Mouse (Mus musculus) liver, embryonic 12.5 days (tissue): ENCODE measurements around the gene Gprc5b. TPM values are rescaled to one million over a fixed set of nuclear protein-coding genes. Genes with fewer than 3 reads are reported as not detected.

Experiments used
- ATAC-seq: fragments of 200-750 bp; cut with Nextera tagmentation; 2 replicates; pipeline ENCODE4 v1.8.0; 2017; ENCODE audit warnings: moderate number of reproducible peaks, mild to moderate bottlenecking, moderate library complexity
- H3K27ac ChIP-seq: fragments of 300-500 bp; sonication (generic); 2 replicates; pipeline ENCODE4 v1.5.1; 2016; ENCODE audit warnings: mild to moderate bottlenecking
- H3K27me3 ChIP-seq: fragments of 300-500 bp; sonication (generic); replicated peaks from 2 replicates; pipeline ENCODE4 v1.6.1; 2016; ENCODE audit warnings: mild to moderate bottlenecking, moderate library complexity
- H3K36me3 ChIP-seq: fragments of 300-500 bp; sonication (generic); 2 replicates; pipeline ENCODE4 v1.6.1; 2016; ENCODE audit warnings: mild to moderate bottlenecking, moderate library complexity
- H3K4me1 ChIP-seq: fragments of 300-500 bp; sonication (generic); 2 replicates; pipeline ENCODE4 v1.6.1; 2016
- H3K4me2 ChIP-seq: fragments of 300-500 bp; sonication (generic); 2 replicates; pipeline ENCODE4 v1.6.1; 2016; ENCODE audit warnings: mild to moderate bottlenecking, moderate library complexity
- H3K4me3 ChIP-seq: fragments of 300-500 bp; sonication (generic); 2 replicates; pipeline ENCODE4 v1.5.1; 2016; ENCODE audit warnings: mild to moderate bottlenecking, moderate library complexity
- H3K9ac ChIP-seq: fragments of 300-500 bp; sonication (generic); 2 replicates; pipeline ENCODE4 v1.6.1; 2016; ENCODE audit warnings: mild to moderate bottlenecking, moderate library complexity
- H3K9me3 ChIP-seq: fragments of 300-500 bp; sonication (generic); replicated peaks from 2 replicates; pipeline ENCODE4 v1.6.1; 2016; ENCODE audit warnings: mild to moderate bottlenecking, moderate library complexity
- WGBS: fragments of 180-500 bp; shearing (Covaris S2); methylation state at CpG from one replicate; pipeline ENCODE4 v1.1.7; 2016; ENCODE audit not compliant: insufficient replicate concordance; 5-methylcytosine and 5-hydroxymethylcytosine counted together
- polyA plus RNA-seq: library from polyadenylated mRNA; unstranded; fragments of >200 nt; fragmentation: Nextera tagmentation; extraction: Ambion mirVana; gene quantifications from 2 replicates; pipeline ENCODE4 v1.2.1, GENCODE M21; 2016

The Gprc5b gene
- polyA plus RNA-seq, 1 experiment from 2014 or later: 0.46 TPM

GRCm38 (mm10) chr7:118985786-118986185, 9.2 kb downstream of the Gprc5b start:
- no peak overlapping the region for H3K27ac ChIP-seq
- no peaks in the 10 kb centered on the region for H3K4me1 ChIP-seq
- no peaks in the 10 kb centered on the region for H3K36me3 ChIP-seq
- no peak overlapping the region for H3K4me3 ChIP-seq
- H3K9ac ChIP-seq: no peak overlapping the region
- no peaks in the 10 kb centered on the region for H3K27me3 ChIP-seq
- WGBS: 61% methylated on average over 4 of the region's 4 CpGs
- H3K4me2 ChIP-seq: no peak overlapping the region
- ATAC-seq: no peak
- H3K9me3 ChIP-seq: no peaks in the 10 kb centered on the region

- Histone ChIP-seq H3K4me1 (no peaks in the 10 kb centered on the region), H3K4me2 (no peak overlapping the region), H3K36me3 (no peaks in the 10 kb centered on the region), H3K9ac (no peak overlapping the region), H3K9me3 (no peaks in the 10 kb centered on the region), H3K4me3 (no peak overlapping the region), H3K27ac (no peak overlapping the region), H3K27me3 (no peaks in the 10 kb centered on the region)
- 65% methylated on average over 19 of the region's 19 CpGs for WGBS
- no peak for ATAC-seq
These were observed 11.1 kb downstream of the Gprc5b start for GRCm38 (mm10) chr7:118983961-118984360.

GRCm38 (mm10) chr7:118982586-118982985, 12.4 kb downstream of the Gprc5b start:
- WGBS: 53% methylated on average over 4 of the region's 4 CpGs
- Histone ChIP-seq H3K9me3 (no peaks in the 10 kb centered on the region), H3K9ac (no peak overlapping the region), H3K36me3 (no peaks in the 10 kb centered on the region), H3K27ac (no peak overlapping the region), H3K4me2 (no peak overlapping the region), H3K27me3 (no peaks in the 10 kb centered on the region), H3K4me1 (no peaks in the 10 kb centered on the region), H3K4me3 (no peak overlapping the region)
- ATAC-seq: no peak

GRCm38 (mm10) chr7:118981831-118982230, 13.2 kb downstream of the Gprc5b start:
- Histone ChIP-seq H3K4me3 (no peak overlapping the region), H3K4me1 (no peaks in the 10 kb centered on the region), H3K27ac (no peak overlapping the region), H3K36me3 (no peaks in the 10 kb centered on the region), H3K9me3 (no peaks in the 10 kb centered on the region), H3K4me2 (no peak overlapping the region), H3K27me3 (no peaks in the 10 kb centered on the region), H3K9ac (no peak overlapping the region)
- ATAC-seq: no peak
- 74% methylated on average over 5 of the region's 5 CpGs for WGBS

GRCm38 (mm10) chr7:118981346-118981745, 13.7 kb downstream of the Gprc5b start:
- Histone ChIP-seq H3K4me2 (no peak overlapping the region), H3K4me1 (no peaks in the 10 kb centered on the region), H3K27ac (no peak overlapping the region), H3K9me3 (no peaks in the 10 kb centered on the region), H3K4me3 (no peak overlapping the region), H3K27me3 (no peaks in the 10 kb centered on the region), H3K36me3 (no peaks in the 10 kb centered on the region), H3K9ac (no peak overlapping the region)
- 43% methylated on average over 4 of the region's 4 CpGs for WGBS
- no peak for ATAC-seq

GRCm38 (mm10) chr7:118979708-118980107, 15.3 kb downstream of the Gprc5b start:
- no peaks in the 10 kb centered on the region for H3K36me3 ChIP-seq
- no peak for ATAC-seq
- no peak overlapping the region for H3K4me3 ChIP-seq
- H3K4me2 ChIP-seq: no peak overlapping the region
- 57% methylated on average over 9 of the region's 9 CpGs for WGBS
- no peaks in the 10 kb centered on the region for H3K27me3 ChIP-seq
- H3K9ac ChIP-seq: no peak overlapping the region
- H3K4me1 ChIP-seq: no peaks in the 10 kb centered on the region
- H3K27ac ChIP-seq: no peak overlapping the region
- H3K9me3 ChIP-seq: no peaks in the 10 kb centered on the region

- Histone ChIP-seq H3K4me1 (no peaks in the 10 kb centered on the region), H3K36me3 (no peaks in the 10 kb centered on the region), H3K9ac (no peak overlapping the region), H3K4me3 (no peak overlapping the region), H3K9me3 (no peaks in the 10 kb centered on the region), H3K27me3 (no peaks in the 10 kb centered on the region), H3K27ac (no peak overlapping the region), H3K4me2 (no peak overlapping the region)
- 76% methylated on average over 7 of the region's 7 CpGs for WGBS
- ATAC-seq: no peak
These were observed 15.9 kb downstream of the Gprc5b start for GRCm38 (mm10) chr7:118979121-118979520.

GRCm38 (mm10) chr7:118977167-118977543, 17.9 kb downstream of the Gprc5b start:
- no peaks in the 10 kb centered on the region for H3K36me3 ChIP-seq
- no peak overlapping the region for H3K4me2 ChIP-seq
- WGBS: 78% methylated on average over 10 of the region's 10 CpGs
- no peaks in the 10 kb centered on the region for H3K27me3 ChIP-seq
- no peak overlapping the region for H3K9ac ChIP-seq
- ATAC-seq: no peak
- H3K9me3 ChIP-seq: no peaks in the 10 kb centered on the region
- H3K27ac ChIP-seq: no peak overlapping the region
- no peak overlapping the region for H3K4me3 ChIP-seq
- no peaks in the 10 kb centered on the region for H3K4me1 ChIP-seq

GRCm38 (mm10) chr7:118976414-118977166, 18.4 kb downstream of the Gprc5b start:
- Histone ChIP-seq H3K4me2 (no peak overlapping the region), H3K9me3 (no peaks in the 10 kb centered on the region), H3K27ac (no peak overlapping the region), H3K36me3 (no peaks in the 10 kb centered on the region), H3K27me3 (no peaks in the 10 kb centered on the region), H3K4me3 (no peak overlapping the region), H3K9ac (no peak overlapping the region), H3K4me1 (no peaks in the 10 kb centered on the region)
- no peak for ATAC-seq
- WGBS: 32% methylated on average over 14 of the region's 14 CpGs

GRCm38 (mm10) chr7:118975837-118976236, 19.2 kb downstream of the Gprc5b start:
- no peak overlapping the region for H3K9ac ChIP-seq
- no peak overlapping the region for H3K4me2 ChIP-seq
- 48% methylated on average over 3 of the region's 3 CpGs for WGBS
- H3K27ac ChIP-seq: no peak overlapping the region
- no peak overlapping the region for H3K4me3 ChIP-seq
- ATAC-seq: no peak
- no peaks in the 10 kb centered on the region for H3K9me3 ChIP-seq
- H3K4me1 ChIP-seq: no peaks in the 10 kb centered on the region
- no peaks in the 10 kb centered on the region for H3K27me3 ChIP-seq
- no peaks in the 10 kb centered on the region for H3K36me3 ChIP-seq

GRCm38 (mm10) chr7:118973377-118973776, 21.6 kb downstream of the Gprc5b start:
- H3K9ac ChIP-seq: no peak overlapping the region
- no peaks in the 10 kb centered on the region for H3K27me3 ChIP-seq
- no peak for ATAC-seq
- no peaks in the 10 kb centered on the region for H3K36me3 ChIP-seq
- 70% methylated on average over 4 of the region's 4 CpGs for WGBS
- no peak overlapping the region for H3K4me2 ChIP-seq
- H3K4me3 ChIP-seq: no peak overlapping the region
- no peaks in the 10 kb centered on the region for H3K4me1 ChIP-seq
- no peaks in the 10 kb centered on the region for H3K9me3 ChIP-seq
- H3K27ac ChIP-seq: no peak overlapping the region

- no peaks in the 10 kb centered on the region for H3K27me3 ChIP-seq
- H3K4me3 ChIP-seq: no peak overlapping the region
- H3K4me2 ChIP-seq: no peak overlapping the region
- H3K4me1 ChIP-seq: no peaks in the 10 kb centered on the region
- WGBS: 70% methylated on average over 5 of the region's 5 CpGs
- no peak overlapping the region for H3K27ac ChIP-seq
- no peaks in the 10 kb centered on the region for H3K36me3 ChIP-seq
- H3K9me3 ChIP-seq: no peaks in the 10 kb centered on the region
- ATAC-seq: no peak
- H3K9ac ChIP-seq: no peak overlapping the region
These were observed 22.7 kb downstream of the Gprc5b start for GRCm38 (mm10) chr7:118972306-118972705.

- Histone ChIP-seq H3K4me2 (no peak overlapping the region), H3K9me3 (no peaks in the 10 kb centered on the region), H3K36me3 (no peaks in the 10 kb centered on the region), H3K9ac (no peak overlapping the region), H3K4me3 (no peak overlapping the region), H3K27me3 (no peaks in the 10 kb centered on the region), H3K4me1 (no peaks in the 10 kb centered on the region), H3K27ac (no peak overlapping the region)
- WGBS: 63% methylated on average over 8 of the region's 8 CpGs
- no peak for ATAC-seq
These were observed 23.5 kb downstream of the Gprc5b start for GRCm38 (mm10) chr7:118971499-118971898.
